Comparison of ENCODE assay signal across 8 mouse cellular contexts in the genomic region with DNA sequence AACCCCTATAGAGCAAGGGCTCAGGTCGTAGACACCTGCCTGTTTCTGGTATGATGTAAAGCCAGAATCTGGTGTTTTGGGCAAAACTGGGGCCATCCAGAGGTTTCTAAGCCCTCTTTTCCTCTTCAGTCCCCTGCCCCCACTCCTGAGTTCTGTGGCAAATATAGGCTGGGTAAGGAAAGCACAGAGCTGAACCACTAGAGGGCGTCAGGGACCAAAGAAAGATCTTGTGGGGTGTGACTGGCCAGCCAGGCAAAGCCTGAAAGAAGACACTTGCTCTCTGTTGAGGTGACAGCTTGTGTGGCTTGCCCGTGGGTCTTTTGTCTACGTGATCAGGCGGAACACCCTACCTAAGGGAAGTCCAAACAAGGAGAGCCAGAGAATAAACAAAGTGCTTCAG.
DNase-seq lines count a peak whose midpoint lies in the region; ATAC-seq and TF ChIP-seq lines count a peak whose summit lies in the region.

No protein-coding gene starts in this region.

- H3K27me3 ChIP-seq in limb, embryonic 11.5 days (ENCODE audit: control insufficient read depth, insufficient read depth, low read length), result no peaks in the 10 kb centered on the region
- no peaks in the 10 kb centered on the region for H3K27me3 ChIP-seq in midbrain, embryonic 15.5 days (replicated peaks)
- no peaks in the 10 kb centered on the region for H3K27me3 ChIP-seq in spleen, adult 2 months (ENCODE audit: control insufficient read depth, insufficient read depth, low read length)

- H3K27ac ChIP-seq in limb, embryonic 11.5 days (replicated peaks; ENCODE audit: low read depth, low read length), result no peak overlapping the region
- no peak overlapping the region for H3K27ac ChIP-seq in midbrain, embryonic 15.5 days
- no peak overlapping the region for H3K27ac ChIP-seq in spleen, adult 2 months (ENCODE audit: insufficient read depth, low read length)

- H3K4me3 ChIP-seq in limb, embryonic 11.5 days (ENCODE audit: low read depth, low read length), result no peak overlapping the region
- H3K4me3 ChIP-seq in midbrain, embryonic 15.5 days, result no peak overlapping the region
- no peak overlapping the region for H3K4me3 ChIP-seq in spleen, adult 2 months (ENCODE audit: extremely low read depth, insufficient read depth, insufficient read length)

- no peak overlapping the region for H3K4me2 ChIP-seq in limb, embryonic 11.5 days (ENCODE audit: low read depth, severe bottlenecking)
- H3K4me2 ChIP-seq in midbrain, embryonic 15.5 days, result peak overlapping the region; percentile 31

- TF ChIP-seq CTCF in spleen, adult 2 months (IDR thresholded peaks at IDR 0.05; ENCODE audit: extremely low read depth, insufficient read depth, insufficient read length, insufficient replicate concordance), result peak; percentile 33; the same call in 1 of the 2 replicates

- no peaks in the 10 kb centered on the region for H3K4me1 ChIP-seq in limb, embryonic 11.5 days (ENCODE audit: control insufficient read depth, insufficient read depth, low read length)
- no peaks in the 10 kb centered on the region; the same call in 1 of the 2 replicates for H3K4me1 ChIP-seq in midbrain, embryonic 15.5 days
- H3K4me1 ChIP-seq in spleen, adult 2 months (ENCODE audit: control insufficient read depth, insufficient read depth, insufficient read length), result no peaks in the 10 kb centered on the region

- ATAC-seq in limb, embryonic 11.5 days (ENCODE audit: insufficient number of reproducible peaks, low FRiP score, low TSS enrichment, low read depth), result no peak
- ATAC-seq in midbrain, embryonic 15.5 days (replicated peaks), result peak; percentile 85
- no peak for ATAC-seq in erythroblast, adult 5-6 weeks (replicated peaks; ENCODE audit: low FRiP score, poor library complexity, severe bottlenecking)

- DNase-seq in adrenal gland, adult 2 months, result peak; percentile 71
- peak; percentile 82 for DNase-seq in embryo, embryonic 9.5 days (ENCODE audit: extremely low spot score)
- DNase-seq in heart, adult 18-20 months, result peak; percentile 64 to 82
- DNase-seq in kidney, adult 18-20 months, result peak; percentile 63
- peak; percentile 85 for DNase-seq in limb, embryonic 11.5 days (ENCODE audit: low spot score)
- DNase-seq in spleen, adult 2 months (ENCODE audit: low read depth in 1 of 2, low spot score in 2 of 2), result peak; percentile 7 to 36

- H3K36me3 ChIP-seq in limb, embryonic 11.5 days (ENCODE audit: control insufficient read depth, insufficient read depth, low read length), result no peaks in the 10 kb centered on the region
- no peaks in the 10 kb centered on the region; the same call in 1 of the 2 replicates for H3K36me3 ChIP-seq in midbrain, embryonic 15.5 days (replicated peaks)
- peaks cover 8% of the 10 kb centered on the region for H3K36me3 ChIP-seq in spleen, adult 2 months (ENCODE audit: control insufficient read depth, insufficient read depth, low read length)

- TF ChIP-seq POLR2A in spleen, adult 2 months (IDR thresholded peaks at IDR 0.05; ENCODE audit: low read depth, low read length), result no peak

- no peak overlapping the region for H3K9ac ChIP-seq in limb, embryonic 11.5 days (ENCODE audit: low read length)
- no peak overlapping the region for H3K9ac ChIP-seq in midbrain, embryonic 15.5 days

- H3K9me3 ChIP-seq in limb, embryonic 11.5 days (ENCODE audit: control insufficient read depth, low read length), result no peaks in the 10 kb centered on the region
- H3K9me3 ChIP-seq in midbrain, embryonic 15.5 days, result no peaks in the 10 kb centered on the region

- 9% methylated on average over 5 of the region's 5 CpGs for WGBS in limb, embryonic 11.5 days
- WGBS in midbrain, embryonic 15.5 days, result 7% methylated on average over 5 of the region's 5 CpGs
- 31% methylated on average over 5 of the region's 5 CpGs for whole genome bisulfite sequencing in spleen, adult 2 months

Comparison
In these comparisons a context has a peak if more than half of its experiments do, and no peak if none do; other contexts are left out.
1. DNase-seq: peak in every context shown above with its lines; median percentile 85 in limb, embryonic 11.5 days; 82 in embryo, embryonic 9.5 days; 73 in heart, adult 18-20 months; 71 in adrenal gland, adult 2 months; 63 in kidney, adult 18-20 months; 22 in spleen, adult 2 months.